Mouse (Mus musculus): ENCODE data around the gene Slc12a8.

DNA sequence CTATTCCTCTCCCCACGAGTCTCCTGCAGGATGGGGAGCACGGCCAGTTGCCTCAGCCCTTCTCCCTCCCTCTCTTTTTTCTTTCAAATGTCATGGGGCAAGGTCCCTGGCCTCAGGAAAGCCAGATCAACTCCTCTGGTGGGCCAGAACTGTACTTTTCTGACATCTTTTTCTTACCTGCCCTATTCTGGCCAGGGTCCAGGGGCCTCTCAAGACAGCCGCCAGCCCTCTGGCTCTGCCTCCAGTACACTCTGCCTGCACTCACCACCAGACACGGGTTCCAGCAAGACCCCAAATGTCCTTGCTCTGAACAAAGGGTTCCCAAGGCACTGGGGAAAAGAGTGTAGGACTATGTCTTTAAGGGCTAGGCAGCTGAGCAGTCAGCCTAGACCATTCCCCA is 499 bp downstream of the Slc12a8 start:
- TF ChIP-seq POLR2A (IDR thresholded peaks at IDR 0.05; ENCODE audit: extremely low read depth, insufficient read depth, low read length): no peak
- no peak for TF ChIP-seq CTCF (IDR thresholded peaks at IDR 0.05; ENCODE audit: extremely low read depth, insufficient read depth, low read length)

Data from cortical plate, adult 2 months (tissue).